Mouse (Mus musculus): ENCODE measurements around the gene Lacc1.

DNA sequence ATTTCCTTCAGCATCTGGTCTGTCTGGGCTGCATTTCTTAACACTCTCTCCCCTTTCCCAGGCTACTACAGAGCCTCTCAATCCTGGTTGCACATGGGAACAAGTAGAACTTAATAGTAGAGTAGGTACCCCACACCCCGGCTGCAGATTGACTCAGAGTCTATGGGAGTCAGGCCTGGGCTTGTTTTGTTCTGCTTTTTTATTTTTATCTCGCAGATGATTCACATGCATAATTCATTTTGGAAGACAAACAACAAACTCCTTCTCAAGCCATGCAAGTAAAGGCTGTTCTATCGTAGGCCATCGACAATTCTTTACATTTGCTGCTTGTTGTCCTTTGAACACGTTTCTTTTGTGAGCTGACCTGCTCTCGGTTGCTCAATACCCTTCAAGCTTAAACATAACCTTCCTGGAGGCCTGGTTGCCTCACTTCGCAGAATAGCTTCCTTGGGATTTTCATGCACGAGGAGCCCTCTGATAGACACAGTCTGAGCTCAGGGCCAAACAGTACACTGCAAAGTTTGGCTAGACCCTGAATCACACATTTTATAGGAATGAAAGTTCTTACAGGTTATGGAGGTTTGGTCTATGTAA, 1.2 kb upstream of the Lacc1 start:
- TF ChIP-seq CTCF (IDR thresholded peaks at IDR 0.05; ENCODE audit: low read depth, low read length) (no peak), EP300 (IDR thresholded peaks at IDR 0.05; ENCODE audit: insufficient read depth, low read depth, low read length) (no peak), POLR2A (IDR thresholded peaks at IDR 0.05; ENCODE audit: insufficient read depth, low read length) (no peak)

All from ES-Bruce4 (cell line).